Mouse (Mus musculus) heart, postnatal 0 days (tissue): ENCODE data around the gene Ric3.

Experiments used
- CTCF ChIP-seq: IDR thresholded peaks from 2 replicates; pipeline ENCODE4 v1.5.1; 2016; ENCODE audit warnings: antibody characterized with exemption, control low read depth, low read depth
- EP300 ChIP-seq: IDR thresholded peaks from 2 replicates; pipeline ENCODE4 v1.6.1; 2016; ENCODE audit warnings: antibody characterized with exemption, low read depth

- no peak for TF ChIP-seq CTCF
- no peak for TF ChIP-seq EP300
Measured at GRCm38 (mm10) chr7:108993881-108994291, 89.2 kb downstream of the Ric3 start.
